Mouse (Mus musculus): ENCODE data around the gene Cped1. TPM values are rescaled to one million over a fixed set of nuclear protein-coding genes. Genes with fewer than 3 reads are reported as not detected.

Cped1 gene
- total and polyA plus RNA-seq, 3 experiments, result not detected

DNA sequence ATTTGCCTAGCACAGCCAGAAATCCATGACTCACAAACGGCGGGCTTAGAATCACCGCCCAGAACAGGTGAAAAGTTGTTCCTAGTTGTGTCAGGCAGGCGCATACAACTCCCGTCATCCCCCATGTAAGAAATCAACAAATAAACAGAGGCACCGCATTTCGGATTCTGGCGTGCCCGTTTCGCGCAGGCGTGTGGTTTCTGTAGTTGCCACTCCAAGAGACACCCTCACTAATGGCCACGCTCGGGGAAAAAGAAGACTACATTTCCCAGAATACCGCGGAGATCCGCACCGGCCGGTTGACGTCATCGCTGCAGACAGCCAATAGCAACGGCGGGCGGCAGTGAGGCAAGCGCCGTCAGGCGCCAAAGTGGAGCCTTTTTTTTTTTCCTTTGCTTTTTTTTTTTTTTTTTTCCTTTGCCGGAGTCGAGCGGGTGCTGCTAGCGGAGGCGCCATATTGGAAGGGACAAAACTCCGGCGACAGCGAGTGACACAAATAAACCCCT is 36.4 kb upstream of the Cped1 start, which contains the start of gene Ing3 (continued):
- TF ChIP-seq MYB (IDR thresholded peaks at IDR 0.05; ENCODE audit: low read depth, low read length) (no peak), TCF12 (IDR thresholded peaks at IDR 0.05; ENCODE audit: low read depth, low read length) (no peak), GABPA (IDR thresholded peaks at IDR 0.05; ENCODE audit: low read depth, low read length) (no peak)

DNA sequence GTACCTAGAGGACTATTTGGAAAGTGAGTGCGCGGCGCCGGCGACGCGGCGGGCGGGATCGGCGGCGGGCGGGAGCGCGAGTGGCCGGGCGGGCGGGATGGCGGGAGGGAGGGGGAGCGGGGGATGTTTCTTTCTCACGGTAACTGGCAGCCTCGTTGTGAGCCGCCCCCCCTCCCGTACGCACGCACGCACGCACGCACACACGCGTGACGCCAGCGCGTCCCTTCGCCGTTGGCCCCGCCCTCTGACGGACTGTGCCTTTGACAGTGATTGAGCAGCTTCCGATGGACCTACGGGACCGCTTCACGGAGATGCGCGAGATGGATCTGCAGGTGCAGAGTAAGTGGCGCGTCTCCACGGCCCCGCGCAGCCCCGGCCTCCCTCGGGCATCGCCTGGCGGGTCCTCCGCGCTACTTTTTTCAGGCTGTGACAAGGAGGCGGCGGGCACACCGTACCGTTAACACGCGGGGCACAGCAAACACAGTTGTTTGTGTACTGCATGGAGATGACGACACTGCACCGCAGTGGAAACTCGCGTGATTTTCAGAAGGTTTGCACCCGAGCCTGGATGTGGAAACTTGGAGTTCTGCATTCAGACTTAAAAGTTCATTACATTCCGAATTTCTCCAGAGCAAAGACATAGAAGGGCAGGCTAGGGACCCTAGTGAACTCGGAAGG is 35.8 kb upstream of the Cped1 start:
- Histone ChIP-seq H3K27me3 (ENCODE audit: control insufficient read depth in 1 of 2, insufficient read depth in 2 of 2, low read length in 2 of 2) (peaks cover 0 to 1% of the 10 kb centered on the region in 2 experiments; a peak in 1 of 4 replicates), H3K4me1 (ENCODE audit: control insufficient read depth in 1 of 2, insufficient read depth in 2 of 2, low read length in 2 of 2) (peaks cover 0 to 6% of the 10 kb centered on the region in 2 experiments; a peak in 1 of 4 replicates), H3K36me3 (ENCODE audit: control insufficient read depth in 1 of 2, insufficient read depth in 2 of 2, low read length in 2 of 2) (peaks cover 0 to 6% of the 10 kb centered on the region in 2 experiments; a peak in 2 of 4 replicates), H3K4me3 (ENCODE audit: control insufficient read depth in 1 of 2, insufficient read depth in 1 of 2, low read depth in 2 of 2, low read length in 2 of 2) (peak overlapping the region; percentile 80 to 89), H3K9me3 (replicated peaks; ENCODE audit: insufficient read depth, low read length) (no peaks in the 10 kb centered on the region), H3K9ac (ENCODE audit: control insufficient read depth, low read depth, low read length, poor library complexity, severe bottlenecking) (peak overlapping the region; percentile 95), H3K79me2 (ENCODE audit: control insufficient read depth, insufficient read depth, low read length, poor library complexity) (peaks cover 5% of the 10 kb centered on the region), H3K27ac (ENCODE audit: control insufficient read depth, low read depth, low read length) (peak overlapping the region; percentile 91)
- DNase-seq (ENCODE audit: low read depth, low spot score), result peak; percentile 95
- TF ChIP-seq BHLHE40 (IDR thresholded peaks at IDR 0.05; ENCODE audit: borderline replicate concordance, low read depth, low read length), result no peak
- peak; percentile 49; the same call in 1 of the 2 replicates for TF ChIP-seq TCF12 (IDR thresholded peaks at IDR 0.05; ENCODE audit: low read depth, low read length)
- 0 out of 2 replicates have a peak, but pooled peaks have one; percentile 15 for TF ChIP-seq ELF1 (IDR thresholded peaks at IDR 0.05; ENCODE audit: low read depth, low read length)
- TF ChIP-seq MAX (IDR thresholded peaks at IDR 0.05; ENCODE audit: low read length), result no peak
- TF ChIP-seq POLR2A (IDR thresholded peaks at IDR 0.05; ENCODE audit: control insufficient read depth in 1 of 2, insufficient read depth in 1 of 2, low read depth in 1 of 2, low read length in 2 of 2, poor library complexity in 1 of 2), result peak in 1 of 2 experiments; percentile 57; a peak in 3 of 4 replicates
- no peak for TF ChIP-seq ZC3H11A (IDR thresholded peaks at IDR 0.05; ENCODE audit: low read depth, low read length)
- peak; percentile 3; the same call in 1 of the 2 replicates for TF ChIP-seq NELFE (IDR thresholded peaks at IDR 0.05; ENCODE audit: low read depth, low read length)
- TF ChIP-seq USF1 (IDR thresholded peaks at IDR 0.05; ENCODE audit: low read depth, low read length), result peak; percentile 17; the same call in 1 of the 2 replicates
- peak; percentile 93; the same call in 1 of the 2 replicates for TF ChIP-seq MAZ (IDR thresholded peaks at IDR 0.05; ENCODE audit: low read depth, low read length)
- TF ChIP-seq EP300 (IDR thresholded peaks at IDR 0.05; ENCODE audit: low read depth in 1 of 2, low read length in 2 of 2), result no peak
- TF ChIP-seq USF2 (IDR thresholded peaks at IDR 0.05; ENCODE audit: borderline replicate concordance in 1 of 2, insufficient read depth in 1 of 2, low read depth in 1 of 2, low read length in 2 of 2), result no peak
- no peak for TF ChIP-seq SMC3 (IDR thresholded peaks at IDR 0.05; ENCODE audit: low read depth, low read length)
- TF ChIP-seq KAT2A (conservative IDR thresholded peaks at IDR 0.05; ENCODE audit: low read depth, low read length), result no peak
- no peak for TF ChIP-seq MEF2A (IDR thresholded peaks at IDR 0.05; ENCODE audit: extremely low read depth, insufficient replicate concordance, low read depth, low read length, poor library complexity, severe bottlenecking)
- TF ChIP-seq RCOR1 (IDR thresholded peaks at IDR 0.05; ENCODE audit: low read depth, low read length), result no peak
- no peak; the same call in 1 of the 2 replicates for TF ChIP-seq MXI1 (IDR thresholded peaks at IDR 0.05; ENCODE audit: low read depth, low read length)
- peak; percentile 27; the same call in 1 of the 2 replicates for TF ChIP-seq MYB (IDR thresholded peaks at IDR 0.05; ENCODE audit: low read depth, low read length)
- TF ChIP-seq UBTF (IDR thresholded peaks at IDR 0.05; ENCODE audit: borderline replicate concordance, insufficient read depth, low read depth, low read length), result no peak
- TF ChIP-seq MAFK (IDR thresholded peaks at IDR 0.05; ENCODE audit: borderline replicate concordance, low read depth, low read length), result no peak
- no peak for TF ChIP-seq JUND (IDR thresholded peaks at IDR 0.05; ENCODE audit: low read depth, low read length)
- 0 out of 2 replicates have a peak, but pooled peaks have one; percentile 50 for TF ChIP-seq ZMIZ1 (IDR thresholded peaks at IDR 0.05; ENCODE audit: low read depth, low read length)
- TF ChIP-seq TAL1 (IDR thresholded peaks at IDR 0.05; ENCODE audit: low read length), result no peak
- no peak for TF ChIP-seq POLR2AphosphoS5 (IDR thresholded peaks at IDR 0.05; ENCODE audit: borderline replicate concordance, low read depth, low read length)
- TF ChIP-seq RAD21 (IDR thresholded peaks at IDR 0.05; ENCODE audit: low read depth, low read length), result no peak
- TF ChIP-seq GABPA (IDR thresholded peaks at IDR 0.05; ENCODE audit: low read depth, low read length), result no peak
- no peak for TF ChIP-seq ZKSCAN1 (IDR thresholded peaks at IDR 0.05; ENCODE audit: low read depth, low read length)
- no peak for TF ChIP-seq GATA1 (IDR thresholded peaks at IDR 0.05; ENCODE audit: low read depth, low read length)
- no peak for TF ChIP-seq ZNF384 (IDR thresholded peaks at IDR 0.05; ENCODE audit: low read depth, low read length)
- TF ChIP-seq CHD2 (IDR thresholded peaks at IDR 0.05; ENCODE audit: low read length), result 0 out of 2 replicates have a peak, but pooled peaks have one; percentile 7
- no peak for TF ChIP-seq HCFC1 (IDR thresholded peaks at IDR 0.05; ENCODE audit: low read depth, low read length)
- no peak for TF ChIP-seq TBP (IDR thresholded peaks at IDR 0.05; ENCODE audit: low read depth, low read length)
- TF ChIP-seq POLR2AphosphoS2 (IDR thresholded peaks at IDR 0.05; ENCODE audit: low read length), result 0 out of 2 replicates have a peak, but pooled peaks have one; percentile 21
